Mouse (Mus musculus) liver, embryonic 18 days (tissue): Measurements from ENCODE around the gene Tmem212. TPM values are rescaled to one million over a fixed set of nuclear protein-coding genes. Genes with fewer than 3 reads are reported as not detected.

Experiments
- polyA plus RNA-seq: library from polyadenylated mRNA; depleted of rRNA; stranded (reverse); fragments of >200 nt; gene quantifications from 2 replicates; pipeline ENCODE4 v1.2.3, GENCODE M21; 2012; rRNA removed

The Tmem212 gene
- 0.09 TPM in 1 of 2 replicates, not detected in the other for polyA plus RNA-seq

GRCm38 (mm10) chr3:27896318-27896892, at the start of gene Tmem212:
TSS of gene Tmem212 (minus strand) at chr3:27896368.

GRCm38 (mm10) chr3:27938381-27939323, 42.5 kb upstream of the Tmem212 start, which contains the start of gene Pld1:
TSS of gene Pld1 (plus strand) at chr3:27938695.

Other genes starting within 250 kb of the Tmem212 start
- gene Fndc3b, start 185.1 kb downstream of the Tmem212 start, polyA plus RNA-seq: 9.9 and 12.5 TPM in 2 replicates
- gene Pld1, start 42.3 kb upstream of the Tmem212 start, polyA plus RNA-seq: 5.4 and 6.2 TPM in 2 replicates